Mouse (Mus musculus): ENCODE data around the gene Hivep3. TPM values are rescaled to one million over a fixed set of nuclear protein-coding genes. Genes with fewer than 3 reads are reported as not detected.

Hivep3 gene
- polyA plus RNA-seq, 1 experiment: 23.1 TPM

DNA sequence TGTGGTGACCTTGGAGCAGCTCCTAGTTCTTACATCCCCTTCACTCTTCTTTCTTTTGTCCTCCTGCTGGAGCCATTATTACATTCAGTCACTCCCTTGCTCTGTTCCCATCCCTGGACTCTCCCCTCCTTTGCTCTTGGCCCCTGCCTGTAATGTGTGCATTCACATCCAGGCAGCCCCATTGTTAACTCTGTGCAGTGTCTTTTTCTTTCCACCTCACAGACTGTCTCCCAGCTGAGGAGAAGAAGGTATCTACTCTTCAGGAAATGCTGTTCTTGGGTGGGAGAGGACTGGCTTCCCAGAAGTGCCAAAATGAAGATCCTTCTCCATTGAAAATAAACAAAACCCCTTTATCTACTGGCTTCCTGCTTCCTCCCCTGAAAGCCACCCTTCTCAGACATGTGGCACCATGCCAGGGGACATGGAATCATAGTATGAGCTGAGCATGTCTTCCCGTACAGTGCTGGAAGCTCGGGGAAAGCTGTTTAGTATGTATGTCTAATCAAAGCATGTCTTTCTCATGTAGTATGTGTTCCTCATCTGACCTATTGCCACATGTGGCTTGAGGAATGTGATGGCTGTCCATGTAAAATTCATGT is 17.9 kb downstream of the Hivep3 start:
- no peak for DNase-seq
- Histone ChIP-seq H3K4me1 (ENCODE audit: control insufficient read depth, insufficient read depth, low read length) (peaks cover 5% of the 10 kb centered on the region; the same call in 1 of the 2 replicates), H3K4me3 (replicated peaks; ENCODE audit: extremely low read depth, low read depth, low read length) (no peak overlapping the region)
- WGBS: 26% methylated on average over 2 of the region's 2 CpGs
- TF ChIP-seq POLR2A (IDR thresholded peaks at IDR 0.05; ENCODE audit: borderline replicate concordance, extremely low read depth, low read depth, low read length): no peak
- no peak for TF ChIP-seq CTCF (IDR thresholded peaks at IDR 0.05; ENCODE audit: insufficient read depth, low read length)

DNA sequence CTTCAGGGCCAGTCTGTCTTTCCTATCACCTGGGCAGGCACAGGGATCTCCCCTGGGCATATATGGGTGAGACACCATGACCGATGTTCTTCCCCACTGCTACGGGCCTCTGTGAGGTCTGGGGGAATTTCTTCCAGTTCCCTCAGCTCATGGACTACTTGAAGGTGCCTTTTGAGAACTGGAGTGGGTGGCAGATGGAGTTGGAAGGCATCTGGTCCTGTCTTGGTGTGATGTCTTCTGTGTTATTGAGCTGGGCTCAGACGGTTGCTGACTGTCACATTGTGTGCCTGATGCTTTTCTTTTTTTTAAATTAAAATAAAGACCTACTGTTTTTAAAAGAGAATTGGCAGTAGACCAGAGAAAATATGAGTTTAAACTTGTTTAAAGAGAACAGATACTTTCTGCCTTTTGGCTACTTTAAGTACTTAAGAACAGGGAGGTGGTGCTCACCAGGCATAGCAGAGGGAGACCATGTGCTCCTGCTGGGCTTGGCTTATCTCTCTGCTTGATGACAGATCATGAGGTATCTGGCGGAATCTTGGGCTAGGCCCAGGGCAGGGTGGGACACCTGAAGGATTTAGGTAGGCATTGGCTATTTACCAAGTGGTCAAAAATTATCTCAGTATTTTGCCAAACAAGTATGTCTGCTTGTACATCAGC is 26.1 kb downstream of the Hivep3 start:
- no peak for DNase-seq
- 81% methylated on average over 4 of the region's 4 CpGs for WGBS

GRCm38 (mm10) chr4:119760820-119761219 is 27.2 kb downstream of the Hivep3 start:
- 73% methylated on average over 7 of the region's 7 CpGs for WGBS
- TF ChIP-seq POLR2A (IDR thresholded peaks at IDR 0.05; ENCODE audit: borderline replicate concordance, extremely low read depth, low read depth, low read length) (no peak), CTCF (IDR thresholded peaks at IDR 0.05; ENCODE audit: insufficient read depth, low read length) (no peak)
- no peak for DNase-seq
- no peaks in the 10 kb centered on the region for H3K4me1 ChIP-seq (ENCODE audit: control insufficient read depth, insufficient read depth, low read length)
- no peak overlapping the region for H3K4me3 ChIP-seq (replicated peaks; ENCODE audit: extremely low read depth, low read depth, low read length)

More for the DNA sequence above, 26.1 kb downstream of the Hivep3 start:
- no peaks in the 10 kb centered on the region for H3K4me1 ChIP-seq (ENCODE audit: control insufficient read depth, insufficient read depth, low read length)
- H3K4me3 ChIP-seq (replicated peaks; ENCODE audit: extremely low read depth, low read depth, low read length): no peak overlapping the region
- TF ChIP-seq CTCF (IDR thresholded peaks at IDR 0.05; ENCODE audit: insufficient read depth, low read length) (no peak), POLR2A (IDR thresholded peaks at IDR 0.05; ENCODE audit: borderline replicate concordance, extremely low read depth, low read depth, low read length) (no peak)

GRCm38 (mm10) chr4:119761459-119762121 is 28.0 kb downstream of the Hivep3 start:
- no peak for DNase-seq
- WGBS: 68% methylated on average over 9 of the region's 9 CpGs
- no peaks in the 10 kb centered on the region for H3K4me1 ChIP-seq (ENCODE audit: control insufficient read depth, insufficient read depth, low read length)
- H3K4me3 ChIP-seq (replicated peaks; ENCODE audit: extremely low read depth, low read depth, low read length): no peak overlapping the region
- TF ChIP-seq CTCF (IDR thresholded peaks at IDR 0.05; ENCODE audit: insufficient read depth, low read length): no peak
- no peak for TF ChIP-seq POLR2A (IDR thresholded peaks at IDR 0.05; ENCODE audit: borderline replicate concordance, extremely low read depth, low read depth, low read length)

GRCm38 (mm10) chr4:119762171-119762570 is 28.6 kb downstream of the Hivep3 start:
- WGBS: 70% methylated on average over 2 of the region's 2 CpGs
- H3K4me3 ChIP-seq (replicated peaks; ENCODE audit: extremely low read depth, low read depth, low read length): no peak overlapping the region
- DNase-seq: no peak
- TF ChIP-seq CTCF (IDR thresholded peaks at IDR 0.05; ENCODE audit: insufficient read depth, low read length): no peak
- TF ChIP-seq POLR2A (IDR thresholded peaks at IDR 0.05; ENCODE audit: borderline replicate concordance, extremely low read depth, low read depth, low read length): no peak
- H3K4me1 ChIP-seq (ENCODE audit: control insufficient read depth, insufficient read depth, low read length): no peaks in the 10 kb centered on the region

GRCm38 (mm10) chr4:119768046-119768445 is 34.5 kb downstream of the Hivep3 start:
- DNase-seq: no peak
- no peak for TF ChIP-seq CTCF (IDR thresholded peaks at IDR 0.05; ENCODE audit: insufficient read depth, low read length)
- no peak for TF ChIP-seq POLR2A (IDR thresholded peaks at IDR 0.05; ENCODE audit: borderline replicate concordance, extremely low read depth, low read depth, low read length)
- 83% methylated on average over 3 of the region's 3 CpGs for WGBS
- no peaks in the 10 kb centered on the region for H3K4me1 ChIP-seq (ENCODE audit: control insufficient read depth, insufficient read depth, low read length)
- H3K4me3 ChIP-seq (replicated peaks; ENCODE audit: extremely low read depth, low read depth, low read length): no peak overlapping the region

- no peak for TF ChIP-seq CTCF (IDR thresholded peaks at IDR 0.05; ENCODE audit: insufficient read depth, low read length)
- TF ChIP-seq POLR2A (IDR thresholded peaks at IDR 0.05; ENCODE audit: borderline replicate concordance, extremely low read depth, low read depth, low read length): no peak
- no peak for DNase-seq
- peaks cover 4% of the 10 kb centered on the region for H3K4me1 ChIP-seq (ENCODE audit: control insufficient read depth, insufficient read depth, low read length)
- H3K4me3 ChIP-seq (replicated peaks; ENCODE audit: extremely low read depth, low read depth, low read length): no peak overlapping the region
- WGBS: 89% methylated on average over 3 of the region's 3 CpGs
Observed at GRCm38 (mm10) chr4:119775913-119776312, 42.3 kb downstream of the Hivep3 start.

GRCm38 (mm10) chr4:119777146-119777545 is 43.6 kb downstream of the Hivep3 start:
- DNase-seq: no peak
- 84% methylated on average over 3 of the region's 3 CpGs for WGBS
- no peak overlapping the region for H3K4me3 ChIP-seq (replicated peaks; ENCODE audit: extremely low read depth, low read depth, low read length)
- TF ChIP-seq CTCF (IDR thresholded peaks at IDR 0.05; ENCODE audit: insufficient read depth, low read length) (no peak), POLR2A (IDR thresholded peaks at IDR 0.05; ENCODE audit: borderline replicate concordance, extremely low read depth, low read depth, low read length) (no peak)
- peaks cover 4% of the 10 kb centered on the region for H3K4me1 ChIP-seq (ENCODE audit: control insufficient read depth, insufficient read depth, low read length)

- peaks cover 4% of the 10 kb centered on the region for H3K4me1 ChIP-seq (ENCODE audit: control insufficient read depth, insufficient read depth, low read length)
- DNase-seq: no peak
- H3K4me3 ChIP-seq (replicated peaks; ENCODE audit: extremely low read depth, low read depth, low read length): no peak overlapping the region
- 30% methylated on average over 5 of the region's 5 CpGs for WGBS
- TF ChIP-seq POLR2A (IDR thresholded peaks at IDR 0.05; ENCODE audit: borderline replicate concordance, extremely low read depth, low read depth, low read length) (no peak), CTCF (IDR thresholded peaks at IDR 0.05; ENCODE audit: insufficient read depth, low read length) (no peak)
Observed at GRCm38 (mm10) chr4:119779561-119780400, 46.2 kb downstream of the Hivep3 start.

Measured in lung, adult 2 months (tissue).